Mouse (Mus musculus) heart, postnatal 4 days (tissue): ENCODE results near the gene Dusp10. TPM values are rescaled to one million over a fixed set of nuclear protein-coding genes. Genes with fewer than 3 reads are reported as not detected.

ENCODE experiments used
- DNase-seq: peaks from one replicate; pipeline ENCODE4 v3.0.0; 2021
- total RNA-seq, 2 experiments: library from RNA; stranded (reverse); gene quantifications; 2 replicates each; pipeline ENCODE4 v1.2.3; 2021

The Dusp10 gene
- total RNA-seq, 2 experiments from 2014 or later, result 11.3 to 13.8 TPM

DNA sequence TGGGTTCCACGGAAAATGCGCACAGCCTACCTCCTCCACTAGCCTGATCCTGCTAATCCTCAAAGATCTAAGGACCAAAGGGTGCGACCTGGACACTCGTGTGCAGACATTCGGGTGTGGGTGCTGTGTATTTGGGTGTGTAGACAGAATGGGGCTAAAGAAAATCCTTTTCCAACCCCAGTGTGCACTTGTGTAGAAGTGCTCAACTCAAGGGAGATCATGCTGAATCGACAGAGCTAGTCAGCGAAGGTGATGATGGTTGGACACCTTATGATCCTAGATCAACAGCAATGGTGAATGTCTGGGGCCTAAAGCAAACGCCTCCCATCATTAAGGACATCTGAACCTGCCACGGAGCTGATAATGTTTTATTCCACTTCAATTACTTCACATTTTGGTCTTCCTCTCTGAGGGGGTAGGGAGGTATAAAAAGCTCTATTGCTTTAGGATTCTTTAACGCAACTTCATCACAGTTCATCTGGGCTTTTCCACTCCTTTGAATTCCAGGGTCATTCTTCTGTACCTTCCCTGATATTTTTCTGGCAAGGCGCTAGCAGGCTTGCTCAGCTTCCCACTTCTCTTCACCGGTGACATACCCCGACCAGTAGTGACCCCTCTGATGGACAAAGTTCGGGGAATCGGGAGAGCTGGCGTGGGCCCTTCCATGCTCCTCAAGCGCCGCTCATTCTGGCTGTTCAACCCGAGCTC is 19.7 kb downstream of the Dusp10 start:
- DNase-seq, result no peak

DNA sequence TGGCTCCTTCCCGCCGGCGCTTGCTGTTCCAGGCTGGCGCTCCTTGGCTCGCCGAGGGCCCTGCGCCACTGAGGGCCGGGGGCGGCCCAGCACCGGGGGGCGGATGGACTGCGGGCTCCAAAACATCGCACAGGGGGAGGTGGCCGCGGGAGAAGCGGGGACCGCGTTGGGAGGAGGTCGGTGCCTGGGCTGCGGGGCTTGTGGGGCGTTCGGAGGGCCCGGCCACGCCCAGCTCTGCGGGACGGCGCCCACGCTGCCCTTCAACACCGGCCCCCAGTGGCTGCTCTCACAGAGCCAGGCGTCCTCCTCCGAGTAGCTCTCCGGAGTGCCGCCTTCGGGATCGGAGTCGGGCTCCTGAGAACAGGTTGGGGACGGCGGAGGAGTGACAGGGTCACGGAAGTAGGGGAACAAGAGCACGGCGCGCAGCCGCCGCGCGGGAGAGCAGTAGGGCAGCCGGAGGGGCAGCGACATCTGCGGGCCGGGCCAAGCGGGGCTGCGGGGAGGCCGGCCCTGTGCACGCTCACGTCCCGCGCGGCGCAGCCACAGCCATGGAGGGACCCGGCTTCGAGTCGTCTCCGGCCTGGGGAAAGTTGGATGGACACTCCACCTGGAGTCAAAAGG is 20.4 kb downstream of the Dusp10 start:
- DNase-seq, result peak; percentile 84

- DNase-seq, result peak; percentile 99
Measured at GRCm38 (mm10) chr1:184034011-184034557, 21.0 kb downstream of the Dusp10 start, which contains the start of gene 1700056E22Rik. 1700056E22Rik (minus strand) TSS chr1:184034301.

DNA sequence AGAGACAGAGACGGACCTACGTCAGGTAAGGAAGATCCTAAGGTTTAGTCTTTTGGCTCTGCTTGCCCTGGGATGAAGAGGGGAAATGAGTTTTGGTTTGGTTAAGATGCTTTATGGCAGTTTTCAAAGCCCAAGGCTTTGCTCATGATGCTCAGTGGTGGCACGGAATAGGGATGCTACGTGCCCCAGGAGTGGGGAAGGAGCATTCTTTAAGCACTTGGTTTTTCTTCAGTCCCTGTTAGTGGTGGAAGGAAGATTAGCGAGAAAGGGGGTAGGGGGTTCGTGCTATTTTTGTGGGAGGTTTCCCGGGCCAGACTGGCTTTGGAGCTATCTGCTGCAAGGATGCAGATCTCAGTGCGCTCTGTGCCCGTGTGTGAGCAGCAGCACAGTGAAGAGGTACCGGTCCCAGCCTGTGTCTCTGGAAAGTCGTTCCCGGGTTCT is 21.7 kb downstream of the Dusp10 start:
- DNase-seq, result peak; percentile 37

DNA sequence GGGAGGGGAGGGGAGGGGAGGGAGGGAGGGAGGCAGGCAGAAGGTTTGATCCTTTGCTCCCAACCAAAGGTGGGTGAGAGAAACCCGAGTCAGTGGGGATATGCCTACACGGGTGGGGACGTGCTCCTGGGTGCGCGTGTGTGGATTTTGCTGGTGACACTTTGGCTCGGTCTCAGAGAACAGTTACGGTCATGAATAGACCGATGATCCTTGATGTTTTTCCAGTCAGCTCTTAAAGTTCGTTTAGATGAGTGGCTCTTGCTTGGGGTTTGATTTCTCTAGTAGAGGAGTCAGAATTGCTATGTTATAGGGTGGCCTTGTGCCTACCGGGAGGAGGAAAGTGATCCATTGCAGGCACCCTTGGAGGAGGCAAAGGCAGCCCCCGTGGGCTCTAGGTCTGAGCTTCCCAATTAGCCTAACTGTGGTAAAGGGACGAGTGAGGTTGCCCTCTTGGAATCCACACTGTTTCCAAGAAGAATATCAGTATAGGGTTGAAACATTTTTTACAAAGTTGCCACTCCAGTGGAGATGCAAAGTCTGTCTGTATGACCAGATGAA is 22.3 kb downstream of the Dusp10 start:
- DNase-seq, result no peak

DNA sequence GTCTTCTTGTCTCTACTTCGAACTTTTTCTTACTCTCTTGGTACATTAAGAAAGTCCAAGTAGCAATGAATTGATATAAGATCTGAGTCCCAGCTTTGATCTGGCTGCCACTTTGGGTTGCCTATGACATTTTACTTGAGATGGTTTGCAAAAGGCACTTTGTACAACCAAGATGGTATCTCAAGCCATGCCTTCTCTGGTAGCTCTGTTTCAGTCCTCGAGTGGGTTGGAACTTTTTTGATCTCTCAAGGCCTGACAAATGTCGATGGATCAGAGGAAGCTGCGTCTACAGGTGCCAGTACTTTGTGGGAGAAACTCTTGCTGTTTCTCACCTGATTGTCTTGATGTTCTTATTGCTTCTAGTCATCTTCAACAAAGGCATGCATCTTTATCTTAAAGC is 24.7 kb downstream of the Dusp10 start:
- DNase-seq, result no peak

DNA sequence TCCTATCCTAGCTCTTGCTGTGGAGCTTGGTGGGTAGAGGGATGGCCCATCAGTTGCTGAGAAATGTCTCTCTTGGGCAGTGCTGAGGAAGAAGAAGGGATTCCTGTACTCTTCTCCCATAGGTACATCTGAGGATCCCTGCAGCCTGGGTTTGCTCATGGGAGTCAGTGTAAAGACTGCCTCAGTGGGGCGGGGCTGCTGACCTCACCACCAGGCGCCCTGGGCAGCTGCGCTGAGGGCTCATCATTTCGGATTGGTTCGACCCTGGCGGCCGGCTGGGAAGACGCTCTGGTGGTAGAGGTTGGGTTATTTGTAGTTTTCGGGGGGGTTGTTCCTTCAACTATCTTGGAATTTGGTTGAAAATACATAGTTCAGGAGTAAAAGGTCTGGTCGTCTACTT is 26.2 kb downstream of the Dusp10 start:
- DNase-seq, result no peak

DNA sequence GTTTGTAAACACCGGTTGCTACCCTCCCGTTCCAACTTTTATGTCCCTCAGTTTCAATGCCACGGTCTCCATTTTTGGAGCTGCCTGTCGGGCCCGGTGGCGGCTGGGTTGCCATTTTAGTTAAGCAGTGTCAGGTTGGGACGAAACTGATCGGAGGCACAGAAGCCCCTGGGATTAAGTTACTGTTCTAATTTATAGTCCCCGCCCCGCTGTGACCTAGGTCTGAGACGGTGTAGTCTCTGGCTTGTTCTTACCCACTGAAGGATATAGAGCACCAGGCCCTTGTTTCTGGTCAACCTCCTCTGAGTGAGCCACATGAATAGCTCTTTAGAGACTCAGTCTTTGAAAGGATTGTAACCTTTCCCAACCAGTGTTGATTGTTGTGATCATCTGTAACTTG is 27.1 kb downstream of the Dusp10 start:
- no peak for DNase-seq

DNA sequence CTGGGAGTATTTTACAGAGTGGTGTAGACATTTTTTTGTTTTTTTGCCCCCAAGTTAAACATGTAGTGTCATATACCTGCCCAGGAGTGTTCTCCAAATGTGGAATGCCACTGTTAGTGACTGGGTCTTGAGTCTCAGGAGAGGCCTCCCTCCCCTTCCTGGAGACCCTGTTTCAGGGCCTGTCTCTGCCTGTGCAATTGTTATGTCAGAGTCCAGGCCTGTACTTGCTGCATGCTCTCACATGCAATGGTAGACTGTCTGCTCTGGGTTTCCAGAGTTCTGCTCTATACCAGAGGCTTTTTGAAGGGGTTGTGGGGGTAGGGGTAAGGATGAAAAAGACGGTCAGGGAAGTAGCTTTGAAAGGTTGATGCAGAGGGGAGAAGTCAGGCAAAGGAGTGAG is 27.8 kb downstream of the Dusp10 start:
- no peak for DNase-seq

- peak; percentile 54 for DNase-seq
Measured at GRCm38 (mm10) chr1:184041778-184042573, 28.9 kb downstream of the Dusp10 start.

- no peak for DNase-seq
Measured at GRCm38 (mm10) chr1:184042745-184043144, 29.6 kb downstream of the Dusp10 start.

- no peak for DNase-seq
Measured at GRCm38 (mm10) chr1:184043391-184043790, 30.3 kb downstream of the Dusp10 start.

DNA sequence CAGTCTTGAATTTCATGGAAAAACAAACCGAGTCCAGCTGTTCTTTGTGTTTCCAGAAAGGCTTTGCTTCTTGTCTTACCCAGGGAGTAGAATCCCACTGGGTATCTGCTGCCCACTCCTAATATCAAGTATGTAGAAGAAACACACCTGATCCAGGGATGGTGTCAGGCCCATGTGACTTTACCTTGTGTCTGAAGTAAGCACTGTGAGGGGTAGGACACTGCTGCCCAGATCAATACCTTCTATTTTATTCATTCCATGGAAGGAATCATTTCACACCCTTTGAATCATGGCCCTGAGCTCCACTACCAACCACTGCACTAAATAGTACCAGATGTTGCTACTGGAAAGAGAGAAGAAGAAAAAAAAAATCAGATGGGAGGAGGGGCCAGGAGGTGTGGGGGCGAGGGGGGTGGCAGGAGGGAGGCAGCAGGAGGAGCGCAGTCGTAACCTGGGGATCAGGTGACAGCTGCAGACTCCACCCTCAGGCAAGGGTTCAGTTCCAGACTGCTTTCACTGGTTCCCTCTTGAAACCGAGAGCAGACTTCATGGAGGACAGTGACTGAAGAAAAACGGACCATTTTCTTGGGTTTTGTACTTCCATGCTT is 33.1 kb downstream of the Dusp10 start:
- no peak for DNase-seq

DNA sequence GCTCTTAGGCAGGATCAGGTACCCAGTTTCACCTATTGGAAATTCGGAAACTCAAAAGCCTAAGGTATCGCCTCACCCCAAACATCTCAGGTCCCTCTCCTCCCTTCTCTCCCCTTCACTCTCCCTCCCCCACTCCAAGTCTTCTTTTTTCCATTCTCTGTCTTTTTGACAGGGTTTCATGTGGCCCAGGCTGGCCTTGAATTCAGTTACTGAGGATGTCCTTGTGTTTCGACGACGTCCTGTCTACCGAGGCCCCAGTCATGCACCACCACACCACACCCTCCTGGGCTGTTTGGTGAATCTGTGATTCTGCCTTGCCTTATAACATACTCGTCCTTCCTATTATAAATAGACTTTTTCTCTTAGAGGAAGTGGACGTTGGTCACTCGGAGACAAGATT is 34.7 kb downstream of the Dusp10 start:
- no peak for DNase-seq

DNA sequence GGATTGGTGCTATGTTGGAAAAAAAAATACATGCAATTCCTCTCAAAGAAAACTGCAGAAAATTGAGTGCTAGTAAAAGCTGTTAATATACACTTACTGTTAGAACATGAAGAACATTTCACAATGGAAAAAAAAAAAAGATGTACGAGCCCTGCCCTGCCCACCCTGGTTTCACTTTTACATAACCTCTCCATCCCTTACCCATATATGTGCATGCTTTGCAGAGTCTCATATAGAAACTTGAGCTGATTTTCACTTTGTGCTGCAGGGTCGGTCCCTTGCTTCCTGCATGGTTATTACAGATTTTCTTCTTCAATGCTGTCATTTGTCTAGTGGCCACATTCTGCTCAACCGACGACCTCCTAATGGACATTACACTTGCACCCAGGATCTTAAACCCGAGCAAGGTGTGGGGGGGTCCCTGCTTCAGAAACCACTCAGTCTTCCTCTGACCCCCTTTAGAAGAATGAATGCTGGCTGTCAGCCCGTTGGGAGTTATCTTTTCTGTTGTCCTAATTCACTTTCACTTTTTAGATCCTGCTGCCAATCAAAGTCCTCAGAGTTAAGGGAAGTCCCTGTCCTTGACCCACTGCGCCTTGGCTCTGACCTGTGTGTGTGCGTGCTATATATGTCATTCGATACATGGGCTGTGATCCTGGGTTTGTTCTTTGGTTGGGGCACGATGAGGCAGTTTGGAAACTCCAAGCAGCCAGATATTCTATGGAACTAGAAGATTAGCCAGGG is 35.7 kb downstream of the Dusp10 start:
- no peak for DNase-seq

- no peak for DNase-seq
Measured at GRCm38 (mm10) chr1:184051286-184051685, 38.2 kb downstream of the Dusp10 start.

DNA sequence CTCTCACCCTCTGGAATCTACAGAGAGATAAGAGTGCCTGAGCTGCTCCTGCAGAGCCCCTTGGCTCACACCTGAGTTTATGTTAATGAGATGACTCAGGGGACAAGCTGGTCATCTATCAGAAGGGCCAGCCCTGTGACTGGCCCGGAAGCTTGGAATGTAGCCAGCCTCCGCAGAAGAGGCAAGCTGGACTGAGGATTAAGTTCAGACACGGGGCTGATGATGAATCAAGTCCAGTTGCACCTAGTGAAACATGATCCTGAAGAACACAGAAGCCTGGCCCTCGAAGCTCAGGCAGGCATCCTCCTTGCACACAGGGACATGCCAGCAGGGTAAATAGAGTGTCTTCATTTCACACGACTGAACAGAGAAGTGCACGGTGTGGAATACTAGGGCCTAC is 38.7 kb downstream of the Dusp10 start:
- peak; percentile 75 for DNase-seq

GRCm38 (mm10) chr1:184052331-184052730 is 39.2 kb downstream of the Dusp10 start:
- no peak for DNase-seq

GRCm38 (mm10) chr1:184053141-184053540 is 40.0 kb downstream of the Dusp10 start:
- DNase-seq, result no peak

DNA sequence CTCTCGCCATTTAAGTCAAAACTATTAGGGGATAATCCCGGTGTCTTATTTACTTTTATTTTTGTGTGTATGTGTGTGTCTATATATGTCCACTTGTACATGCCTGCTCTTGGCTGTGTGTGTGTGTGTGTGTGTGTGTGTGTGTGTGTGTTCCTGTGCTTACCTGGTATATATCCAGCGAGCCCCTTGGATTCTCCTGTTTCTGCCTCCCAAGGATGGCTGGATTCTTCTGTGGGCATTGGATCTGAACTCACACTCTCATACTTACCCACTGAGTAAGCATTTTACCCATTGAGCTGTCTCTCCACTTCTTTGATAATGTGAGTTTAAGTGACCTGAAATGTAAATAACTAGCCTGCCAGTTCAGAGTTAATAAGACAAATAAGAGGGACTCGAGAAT is 40.6 kb downstream of the Dusp10 start:
- DNase-seq, result no peak

GRCm38 (mm10) chr1:184054176-184054575 is 41.1 kb downstream of the Dusp10 start:
- no peak for DNase-seq

DNA sequence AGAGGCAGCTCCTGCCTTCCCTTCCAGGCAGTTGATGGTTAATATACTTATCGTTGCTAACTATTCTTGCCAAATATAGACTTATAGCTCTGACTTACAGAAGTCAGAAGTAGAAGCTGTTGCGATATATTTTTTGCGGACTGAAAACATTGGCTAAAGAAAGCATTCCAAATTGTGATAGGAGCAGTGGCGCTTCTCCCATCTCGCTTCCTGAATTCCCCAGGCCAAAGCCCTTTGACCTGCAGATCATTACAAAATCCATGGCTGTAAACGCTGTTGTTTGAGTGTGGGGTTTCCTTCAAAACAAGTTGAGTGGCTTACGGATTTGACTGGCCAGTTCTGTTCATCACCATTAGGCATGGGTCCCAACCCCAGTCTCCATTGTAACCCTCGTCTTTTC is 45.1 kb downstream of the Dusp10 start:
- DNase-seq, result no peak
